Comparison of ENCODE assay signal across 9 mouse cellular contexts in genomic region chr9:57990438-57991110, GRCm38 (mm10). TPM values are rescaled to one million over a fixed set of nuclear protein-coding genes. Genes with fewer than 3 reads are reported as not detected.
DNase-seq lines count a peak whose midpoint lies in the region; ATAC-seq and TF ChIP-seq lines count a peak whose summit lies in the region.
"Had no signal": no experiment of that assay in that cellular context is flagged by ENCODE, and none has a peak within 500 bp of the region (broad histone marks: within the 10 kb centered on the region; RNA-seq: fewer than 3 reads in every experiment).

No protein-coding gene starts in this region.

- TF ChIP-seq POLR2A in CH12.LX (IDR thresholded peaks at IDR 0.05; ENCODE audit: low read depth, low read length): peak; percentile 55; the same call in 1 of the 2 replicates

- no peaks in the 10 kb centered on the region for H3K4me1 ChIP-seq in kidney, embryonic 14.5 days (ENCODE audit: control insufficient read depth, insufficient read depth, low read length)
- peaks cover 64 to 97% of the 10 kb centered on the region in 2 experiments for H3K4me1 ChIP-seq in CH12.LX (ENCODE audit: control insufficient read depth in 1 of 2, insufficient read depth in 2 of 2)
- H3K4me1 ChIP-seq in embryonic facial prominence, embryonic 11.5 days (ENCODE audit: control insufficient read depth, insufficient read depth, low read length): no peaks in the 10 kb centered on the region

- ATAC-seq in kidney, embryonic 14.5 days (ENCODE audit: low FRiP score, low TSS enrichment): no peak
- no peak for ATAC-seq in embryonic facial prominence, embryonic 11.5 days (replicated peaks; ENCODE audit: insufficient number of reproducible peaks, low FRiP score, low TSS enrichment, low read depth)
- ATAC-seq in megakaryocyte-erythroid progenitor cell, adult 5-6 weeks (replicated peaks; ENCODE audit: low FRiP score, low TSS enrichment, poor library complexity, severe bottlenecking): no peak; the same call in 1 of the 2 replicates

- in situ Hi-C loops in CH12.LX (cut with MboI; ENCODE audit: low pct_ligation_motif_present, low pct_unique_long_range_greater_than_20kb, low sequenced_read_pairs): loop anchor here (5.0 to 10.0 kb wide), 2 partner anchors 53 to 336 kb away; partner anchors contain the start of gene Csk

- TF ChIP-seq RAD21 in CH12.LX (IDR thresholded peaks at IDR 0.05; ENCODE audit: low read depth, low read length): peak; percentile 96

- H3K27ac ChIP-seq in kidney, embryonic 14.5 days (ENCODE audit: low read depth, low read length): no peak overlapping the region
- peak overlapping the region; percentile 95 for H3K27ac ChIP-seq in CH12.LX (ENCODE audit: insufficient read depth, low read depth)
- H3K27ac ChIP-seq in embryonic facial prominence, embryonic 11.5 days (replicated peaks; ENCODE audit: low read depth, low read length): no peak overlapping the region
- H3K27ac ChIP-seq: heart, embryonic 13.5 days had no signal

- H3K4me2 ChIP-seq in kidney, embryonic 14.5 days (replicated peaks; ENCODE audit: low read depth, low read length): no peak overlapping the region
- H3K4me2 ChIP-seq in CH12.LX (ENCODE audit: insufficient read depth, low read depth, poor library complexity, severe bottlenecking): no peak overlapping the region; the same call in 1 of the 2 replicates
- H3K4me2 ChIP-seq in embryonic facial prominence, embryonic 11.5 days (ENCODE audit: low read depth, low read length): no peak overlapping the region
- H3K4me2 ChIP-seq: heart, embryonic 13.5 days had no signal

- H3K36me3 ChIP-seq in kidney, embryonic 14.5 days (ENCODE audit: control insufficient read depth, insufficient read depth, low read length): no peaks in the 10 kb centered on the region
- no peaks in the 10 kb centered on the region for H3K36me3 ChIP-seq in CH12.LX (replicated peaks in 1 of 2; ENCODE audit: control insufficient read depth in 1 of 2, insufficient read depth in 1 of 2, low read length in 1 of 2)
- H3K36me3 ChIP-seq in embryonic facial prominence, embryonic 11.5 days (replicated peaks; ENCODE audit: control insufficient read depth, insufficient read depth, low read depth, low read length): no peaks in the 10 kb centered on the region
- H3K36me3 ChIP-seq: heart, embryonic 13.5 days had no signal

- dilution Hi-C loops in CH12.LX (cut with MboI; ENCODE audit: extremely low pct_ligation_motif_present, extremely low pct_unique_long_range_greater_than_20kb, low sequenced_read_pairs): no loop called here

- H3K9ac ChIP-seq in kidney, embryonic 14.5 days (ENCODE audit: low read depth, low read length): no peak overlapping the region
- H3K9ac ChIP-seq in CH12.LX (ENCODE audit: insufficient read depth, low read depth): peak overlapping the region; percentile 15; the same call in 1 of the 2 replicates
- H3K9ac ChIP-seq in embryonic facial prominence, embryonic 11.5 days (replicated peaks; ENCODE audit: low read length): no peak overlapping the region
- H3K9ac ChIP-seq: heart, embryonic 13.5 days had no signal

- no peak overlapping the region for H3K4me3 ChIP-seq in kidney, embryonic 14.5 days (ENCODE audit: low read length)
- H3K4me3 ChIP-seq in CH12.LX (replicated peaks in 1 of 3; ENCODE audit: low read depth in 2 of 3, low read length in 2 of 3, poor library complexity in 1 of 3): no peak overlapping the region
- H3K4me3 ChIP-seq in embryonic facial prominence, embryonic 11.5 days (ENCODE audit: low read depth, low read length): no peak overlapping the region
- H3K4me3 ChIP-seq: heart, embryonic 13.5 days had no signal

- TF ChIP-seq CTCF in CH12.LX (conservative IDR thresholded peaks at IDR 0.05 in 1 of 2, IDR thresholded peaks at IDR 0.05 in 1 of 2; ENCODE audit: low read depth in 2 of 2, low read length in 2 of 2): peak; percentile 69 to 92

- H3K79me2 ChIP-seq in CH12.LX (replicated peaks; ENCODE audit: control insufficient read depth, extremely low read depth, insufficient read depth, poor library complexity, severe bottlenecking): 0 out of 2 replicates have a peak, but pooled peaks cover 3% of the 10 kb centered on the region

- H3K27me3 ChIP-seq in kidney, embryonic 14.5 days (ENCODE audit: control insufficient read depth, insufficient read depth, low read length): no peaks in the 10 kb centered on the region
- H3K27me3 ChIP-seq in CH12.LX (replicated peaks): no peaks in the 10 kb centered on the region
- H3K27me3 ChIP-seq in embryonic facial prominence, embryonic 11.5 days (ENCODE audit: control insufficient read depth, insufficient read depth, low read length): no peaks in the 10 kb centered on the region

- WGBS in kidney, embryonic 14.5 days: 31% methylated on average over 10 of the region's 10 CpGs
- 41% methylated on average over 10 of the region's 10 CpGs for WGBS in embryonic facial prominence, embryonic 11.5 days

- no peak for TF ChIP-seq EP300 in CH12.LX (IDR thresholded peaks at IDR 0.05; ENCODE audit: low read length)

- peak; percentile 37 for DNase-seq in kidney, adult 9 months
- peak; percentile 86 for DNase-seq in CH12.LX (ENCODE audit: extremely low read depth)
- peak; percentile 73 for DNase-seq in adrenal gland, postnatal 14 days
- DNase-seq in embryonic facial prominence, embryonic 11.5 days (ENCODE audit: low spot score): peak; percentile 58
- peak; percentile 52 for DNase-seq in lung, postnatal 25 days (ENCODE audit: low spot score)
- DNase-seq in left cerebral cortex, adult 9 months (ENCODE audit: low spot score in 2 of 2): no peak

- H3K9me3 ChIP-seq in kidney, embryonic 14.5 days (ENCODE audit: control insufficient read depth, low read length): no peaks in the 10 kb centered on the region
- H3K9me3 ChIP-seq in CH12.LX (replicated peaks; ENCODE audit: low read length): no peaks in the 10 kb centered on the region
- no peaks in the 10 kb centered on the region for H3K9me3 ChIP-seq in embryonic facial prominence, embryonic 11.5 days (replicated peaks; ENCODE audit: control insufficient read depth, low read length)
- H3K9me3 ChIP-seq: heart, embryonic 13.5 days had no signal

TF ChIP-seq in CH12.LX, 34 proteins besides CTCF, POLR2A, EP300 and RAD21 (continues in another document):
- TF ChIP-seq JUND (conservative IDR thresholded peaks at IDR 0.05; ENCODE audit: low read depth, low read length) (no peak), MEF2A (IDR thresholded peaks at IDR 0.05; ENCODE audit: borderline replicate concordance, low read depth, low read length) (no peak; the same call in 1 of the 2 replicates), CHD2 (IDR thresholded peaks at IDR 0.05; ENCODE audit: low read length) (no peak), GABPA (IDR thresholded peaks at IDR 0.05; ENCODE audit: insufficient replicate concordance, low read depth, low read length) (no peak), ZKSCAN1 (IDR thresholded peaks at IDR 0.05; ENCODE audit: borderline replicate concordance, low read depth, low read length) (no peak), UBTF (IDR thresholded peaks at IDR 0.05; ENCODE audit: low read depth, low read length) (peak; percentile 44; the same call in 1 of the 2 replicates), KAT2A (IDR thresholded peaks at IDR 0.05; ENCODE audit: insufficient replicate concordance, low read length) (no peak), PAX5 (IDR thresholded peaks at IDR 0.05; ENCODE audit: low read length) (no peak), IRF4 (IDR thresholded peaks at IDR 0.05; ENCODE audit: low read depth, low read length) (peak; percentile 64; the same call in 1 of the 2 replicates), TBP (conservative IDR thresholded peaks at IDR 0.05; ENCODE audit: low read depth, low read length) (no peak), SMC3 (IDR thresholded peaks at IDR 0.05; ENCODE audit: low read depth, low read length) (peak; percentile 94), MAX (IDR thresholded peaks at IDR 0.05; ENCODE audit: low read length) (peak; percentile 10; the same call in 1 of the 2 replicates), USF2 (conservative IDR thresholded peaks at IDR 0.05; ENCODE audit: low read depth, low read length) (no peak), RCOR1 (conservative IDR thresholded peaks at IDR 0.05; ENCODE audit: low read depth, low read length) (no peak), POLR2AphosphoS2 (IDR thresholded peaks at IDR 0.05; ENCODE audit: low read depth, low read length) (no peak), MYC (IDR thresholded peaks at IDR 0.05; ENCODE audit: low read depth, low read length) (peak; percentile 29; the same call in 1 of the 2 replicates), ZNF384 (IDR thresholded peaks at IDR 0.05; ENCODE audit: low read depth, low read length) (no peak), BHLHE40 (IDR thresholded peaks at IDR 0.05; ENCODE audit: low read depth, low read length) (peak; percentile 37; the same call in 1 of the 2 replicates), ZC3H11A (IDR thresholded peaks at IDR 0.05; ENCODE audit: low read depth, low read length) (peak; percentile 53), ELF1 (IDR thresholded peaks at IDR 0.05; ENCODE audit: low read depth, low read length) (no peak), NRF1 (IDR thresholded peaks at IDR 0.05; ENCODE audit: low read depth, low read length) (0 out of 2 replicates have a peak, but pooled peaks have one; percentile 24), ZMIZ1 (IDR thresholded peaks at IDR 0.05; ENCODE audit: low read depth, low read length) (no peak), USF1 (IDR thresholded peaks at IDR 0.05; ENCODE audit: low read depth, low read length) (no peak)

RNA-seq across cellular contexts. Expression of gene Cyp11a1, which starts 15.6 kb away (rescaled TPM):
- 0.47 and 0.87 TPM in 2 replicates for polyA plus RNA-seq in kidney, embryonic 14.5 days (2014; fragmentation: Nextera tagmentation; extraction: Ambion mirVana)
- total RNA-seq in CH12.LX (2012; rRNA removed): 2.6 and 4.6 TPM in 2 replicates
- 8.3 and 9.0 TPM in 2 replicates for total RNA-seq in CH12.LX (2014; rRNA removed)
- polyA plus RNA-seq in CH12.LX (2012; ENCODE audit: insufficient read length, low read depth): 12.1 and 12.8 TPM in 2 replicates
- 2,863 and 3,093 TPM in 2 replicates for total RNA-seq in adrenal gland, postnatal 14 days (2021)
- polyA plus RNA-seq in embryonic facial prominence, embryonic 11.5 days (2014; fragmentation: Nextera tagmentation; extraction: Ambion mirVana): 0.18 TPM in 1 of 2 replicates, not detected in the other
- total RNA-seq in megakaryocyte-erythroid progenitor cell, adult 5-6 weeks (2014; fragmentation: Nextera tagmentation): not detected in 2 replicates
- total RNA-seq in megakaryocyte-erythroid progenitor cell, adult 5-6 weeks (2017): not detected in 2 replicates

RNA-seq across cellular contexts. Expression of gene Sema7a, which starts 50.7 kb away (rescaled TPM):
- polyA plus RNA-seq in kidney, embryonic 14.5 days (2014; fragmentation: Nextera tagmentation; extraction: Ambion mirVana): 0.93 TPM in 2 replicates
- total RNA-seq in CH12.LX (2012; rRNA removed): 113 and 181 TPM in 2 replicates
- total RNA-seq in CH12.LX (2014; rRNA removed): 78.2 and 88.6 TPM in 2 replicates
- polyA plus RNA-seq in CH12.LX (2012; ENCODE audit: insufficient read length, low read depth): 81.9 and 89.4 TPM in 2 replicates
- total RNA-seq in adrenal gland, postnatal 14 days (2021): 18.4 and 23.5 TPM in 2 replicates
- polyA plus RNA-seq in embryonic facial prominence, embryonic 11.5 days (2014; fragmentation: Nextera tagmentation; extraction: Ambion mirVana): 0.24 and 0.68 TPM in 2 replicates
- total RNA-seq in megakaryocyte-erythroid progenitor cell, adult 5-6 weeks (2014; fragmentation: Nextera tagmentation): 0.59 TPM in 1 of 2 replicates, not detected in the other
- total RNA-seq in megakaryocyte-erythroid progenitor cell, adult 5-6 weeks (2017): not detected in 2 replicates

Comparison
In these comparisons a context has a peak if more than half of its experiments do, and no peak if none do; other contexts are left out.
1. DNase-seq: peak in kidney, adult 9 months (single experiment), CH12.LX (single experiment), adrenal gland, postnatal 14 days (single experiment), embryonic facial prominence, embryonic 11.5 days (single experiment) and lung, postnatal 25 days (single experiment); none in left cerebral cortex, adult 9 months (0 of 2).
2. RNA of gene Cyp11a1, which starts 15.6 kb away (total RNA-seq): 2,863 to 3,093 TPM in adrenal gland, postnatal 14 days; 2.6 to 9.0 TPM in CH12.LX and not detected in megakaryocyte-erythroid progenitor cell, adult 5-6 weeks; every median in the first group is over 100 times any median in the second.
3. RNA of gene Sema7a, which starts 50.7 kb away (total RNA-seq): 78.2 to 181 TPM in CH12.LX and 18.4 to 23.5 TPM in adrenal gland, postnatal 14 days; 0.59 TPM in megakaryocyte-erythroid progenitor cell, adult 5-6 weeks; every median in the first group is over 10 times any median in the second.